Mouse (Mus musculus) C2C12 (cell line): ENCODE measurements at regions not wholly inside any gene's neighbourhood (a gene's known extent, or its start where the extent isn't known, plus 50 kb on each side); places are given as distances from the start of the nearest gene placed in this dataset.

Experiments
- H3K27me3 ChIP-seq: one replicate; pipeline ENCODE4 v1.6.1; 2011; ENCODE audit not compliant: control insufficient read depth, insufficient read depth, insufficient read length
- H3K36me3 ChIP-seq: one replicate; pipeline ENCODE4 v1.6.1; 2011; ENCODE audit not compliant: control insufficient read depth, insufficient read depth
- H3K4me3 ChIP-seq: one replicate; pipeline ENCODE4 v1.5.1; 2011; ENCODE audit warnings: mild to moderate bottlenecking, control low read depth; ENCODE audit not compliant: poor library complexity, insufficient read depth, severe bottlenecking
- H3K79me2 ChIP-seq: one replicate; pipeline ENCODE4 v1.6.1; 2011; ENCODE audit not compliant: control insufficient read depth, insufficient read depth
- H3K79me3 ChIP-seq: one replicate; pipeline ENCODE4 v1.6.1; 2011; ENCODE audit warnings: low read depth, control low read depth
- H3ac ChIP-seq: one replicate; pipeline ENCODE3; 2011; ENCODE audit warnings: low read depth; ENCODE audit not compliant: control insufficient read depth, insufficient read length
- CEBPB ChIP-seq: IDR thresholded peaks from one replicate; pipeline ENCODE4 v1.6.1; 2011; ENCODE audit warnings: low read depth, mild to moderate bottlenecking, control low read depth, moderate library complexity
- CTCF ChIP-seq: IDR thresholded peaks from one replicate; pipeline ENCODE4 v1.5.1; 2011; ENCODE audit not compliant: control insufficient read depth, insufficient read depth, insufficient read length
- FOSL1 ChIP-seq: IDR thresholded peaks from one replicate; pipeline ENCODE4 v1.8.0; 2011; ENCODE audit warnings: mild to moderate bottlenecking, low read length; ENCODE audit not compliant: poor library complexity, insufficient read depth, severe bottlenecking
- MAX ChIP-seq: IDR thresholded peaks from one replicate; pipeline ENCODE4 v1.6.1; 2011; ENCODE audit warnings: mild to moderate bottlenecking, control low read depth
- MYOD1 ChIP-seq: IDR thresholded peaks from one replicate; pipeline ENCODE4 v1.6.1; 2011; ENCODE audit warnings: low read depth; ENCODE audit not compliant: control insufficient read depth, insufficient read length
- MYOG ChIP-seq: IDR thresholded peaks from one replicate; pipeline ENCODE4 v1.6.1; 2011; ENCODE audit not compliant: control insufficient read depth, insufficient read length; ENCODE audit errors: extremely low read depth
- USF1 ChIP-seq: IDR thresholded peaks from one replicate; pipeline ENCODE4 v1.6.1; 2011; ENCODE audit warnings: low read depth, mild to moderate bottlenecking, control low read depth, moderate library complexity

DNA sequence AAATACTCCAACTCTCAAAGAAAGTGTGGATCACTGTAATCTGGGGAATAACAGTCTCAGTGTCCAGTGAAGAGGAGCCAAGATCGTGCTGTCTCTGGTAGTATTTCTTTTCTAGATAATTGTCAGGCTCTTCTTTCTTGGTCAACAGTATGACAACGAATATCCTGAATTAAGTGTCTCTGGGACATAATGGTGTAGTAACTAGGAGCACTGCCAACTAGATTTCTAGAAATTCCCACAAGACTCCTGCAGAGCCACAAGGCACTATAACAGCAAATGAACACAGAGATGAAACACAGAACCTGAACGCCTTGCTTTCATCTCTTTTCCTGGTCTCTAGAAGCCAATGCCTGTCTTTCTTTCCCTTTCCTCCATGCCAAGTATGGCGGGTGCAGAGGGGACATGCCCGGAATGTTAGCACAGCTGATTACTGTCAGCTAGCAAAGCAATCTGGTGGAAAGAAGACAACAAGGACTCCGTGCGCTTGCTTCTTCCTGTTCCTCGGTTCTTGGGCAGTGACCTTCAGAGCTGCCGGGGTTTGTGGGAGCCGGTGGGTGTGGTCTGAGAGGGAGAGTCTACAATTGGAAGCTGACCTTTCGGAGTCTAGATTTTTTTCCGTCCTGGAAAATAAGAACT is 122.7 kb upstream of the Adamts9 start:
- no peaks in the 10 kb centered on the region for H3K79me3 ChIP-seq
- H3K79me2 ChIP-seq: no peaks in the 10 kb centered on the region
- H3ac ChIP-seq: no peak overlapping the region
- H3K4me3 ChIP-seq: no peak overlapping the region
- no peaks in the 10 kb centered on the region for H3K36me3 ChIP-seq
- TF ChIP-seq CTCF (no peak), MAX (no peak), CEBPB (no peak), MYOG (no peak), FOSL1 (no peak), USF1 (no peak)
- no peaks in the 10 kb centered on the region for H3K27me3 ChIP-seq

- TF ChIP-seq CTCF (no peak), MYOD1 (no peak), MAX (no peak), MYOG (no peak), CEBPB (no peak), FOSL1 (no peak), USF1 (no peak)
- no peaks in the 10 kb centered on the region for H3K79me3 ChIP-seq
- H3K4me3 ChIP-seq: no peak overlapping the region
- H3K79me2 ChIP-seq: no peaks in the 10 kb centered on the region
- H3K36me3 ChIP-seq: no peaks in the 10 kb centered on the region
- no peaks in the 10 kb centered on the region for H3K27me3 ChIP-seq
- no peak overlapping the region for H3ac ChIP-seq
These were observed 122.1 kb upstream of the Adamts9 start for GRCm38 (mm10) chr6:93065366-93065765.

GRCm38 (mm10) chr6:93064366-93064765 is 121.1 kb upstream of the Adamts9 start:
- no peaks in the 10 kb centered on the region for H3K36me3 ChIP-seq
- TF ChIP-seq FOSL1 (no peak), USF1 (no peak), MAX (no peak), CTCF (no peak), CEBPB (no peak), MYOD1 (no peak), MYOG (no peak)
- no peaks in the 10 kb centered on the region for H3K79me2 ChIP-seq
- no peaks in the 10 kb centered on the region for H3K79me3 ChIP-seq
- no peaks in the 10 kb centered on the region for H3K27me3 ChIP-seq
- H3ac ChIP-seq: no peak overlapping the region
- no peak overlapping the region for H3K4me3 ChIP-seq

DNA sequence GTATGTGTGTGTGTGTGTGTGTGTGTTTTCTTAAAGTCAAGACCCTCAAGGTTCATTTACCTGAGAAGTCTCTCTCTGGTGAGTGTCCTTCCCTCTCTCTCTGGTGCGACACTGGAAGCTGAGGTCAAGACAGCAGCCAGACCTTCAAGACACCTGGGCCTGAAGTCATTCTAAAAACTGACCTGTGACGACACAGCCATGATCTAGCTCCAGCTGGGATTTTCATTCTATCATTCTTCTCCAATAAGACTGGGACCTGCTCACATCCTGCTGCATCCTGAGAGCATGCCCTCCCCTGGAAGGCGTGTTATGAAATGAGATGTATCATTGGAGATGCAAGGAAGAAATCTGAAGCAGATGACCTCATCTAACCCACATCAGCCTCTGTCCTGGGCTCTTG is 118.4 kb upstream of the Adamts9 start:
- TF ChIP-seq MYOD1 (no peak), MAX (no peak), CEBPB (no peak), MYOG (no peak), USF1 (no peak), CTCF (no peak)
- no peaks in the 10 kb centered on the region for H3K27me3 ChIP-seq
- no peaks in the 10 kb centered on the region for H3K79me3 ChIP-seq
- no peaks in the 10 kb centered on the region for H3K79me2 ChIP-seq
- no peak overlapping the region for H3K4me3 ChIP-seq
- no peak overlapping the region for H3ac ChIP-seq
- H3K36me3 ChIP-seq: no peaks in the 10 kb centered on the region

- H3ac ChIP-seq: no peak overlapping the region
- no peaks in the 10 kb centered on the region for H3K27me3 ChIP-seq
- H3K79me2 ChIP-seq: no peaks in the 10 kb centered on the region
- TF ChIP-seq FOSL1: no peak
- no peak for TF ChIP-seq MYOD1
- no peak for TF ChIP-seq USF1
- TF ChIP-seq CEBPB: no peak
- TF ChIP-seq MYOG: no peak
- TF ChIP-seq MAX: no peak
- no peak for TF ChIP-seq CTCF
- H3K36me3 ChIP-seq: no peaks in the 10 kb centered on the region
- H3K4me3 ChIP-seq: no peak overlapping the region
- no peaks in the 10 kb centered on the region for H3K79me3 ChIP-seq
These were observed 102.2 kb upstream of the Adamts9 start for GRCm38 (mm10) chr6:93045524-93045923.

DNA sequence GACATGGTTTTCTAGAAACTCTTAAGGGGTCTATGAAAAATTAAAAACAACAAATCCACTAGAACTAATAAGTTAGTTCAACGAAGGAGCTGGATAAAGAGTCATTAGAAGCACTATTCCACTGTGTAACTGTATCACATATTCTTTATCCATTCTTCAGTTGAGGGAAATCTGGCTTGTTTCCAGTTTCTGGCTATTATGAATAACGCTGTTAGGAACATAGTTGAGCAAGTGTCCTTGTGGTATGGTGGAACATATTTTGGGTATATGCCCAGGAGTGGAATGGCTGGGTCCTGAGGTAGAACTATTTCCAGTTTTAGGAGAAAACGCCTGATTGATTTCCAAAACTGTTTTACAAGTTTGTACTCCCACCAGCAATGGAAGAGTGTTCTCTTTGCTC is 97.7 kb upstream of the Adamts9 start:
- Histone ChIP-seq H3K36me3 (no peaks in the 10 kb centered on the region), H3K79me3 (no peaks in the 10 kb centered on the region)
- TF ChIP-seq MAX: no peak
- no peak for TF ChIP-seq USF1
- TF ChIP-seq FOSL1: no peak
- TF ChIP-seq CTCF: no peak

More for the DNA sequence above, 97.7 kb upstream of the Adamts9 start:
- H3K79me2 ChIP-seq: no peaks in the 10 kb centered on the region
- no peak overlapping the region for H3K4me3 ChIP-seq
- no peak overlapping the region for H3ac ChIP-seq
- no peaks in the 10 kb centered on the region for H3K27me3 ChIP-seq
